Mouse (Mus musculus): ENCODE results near the gene Cep78. TPM values are rescaled to one million over a fixed set of nuclear protein-coding genes. Genes with fewer than 3 reads are reported as not detected.

The Cep78 gene
- polyA plus RNA-seq, 1 experiment from 2014 or later = 61.6 TPM

DNA sequence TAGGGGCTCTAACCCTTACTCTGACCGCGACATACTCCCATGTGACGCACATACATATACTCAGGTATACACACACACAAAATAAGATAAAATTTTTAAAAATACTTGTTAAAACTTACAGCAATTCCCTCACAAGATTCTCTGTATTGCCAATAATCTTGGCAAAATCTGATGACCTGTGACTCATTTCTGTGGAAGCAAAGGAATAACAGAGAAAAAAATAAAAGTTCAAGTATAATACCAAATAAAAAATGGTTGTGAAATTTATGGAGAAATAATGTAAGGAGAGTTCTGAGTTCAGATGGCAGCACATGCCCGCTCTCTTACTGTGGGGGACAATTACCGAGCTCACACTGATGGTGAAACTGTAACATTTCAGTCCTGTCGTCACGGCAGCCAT is 65.5 kb downstream of the Cep78 start:
- Histone ChIP-seq H3K4me1 (peaks cover 17% of the 10 kb centered on the region), H3K4me3 (no peak overlapping the region), H3K36me3 (replicated peaks) (peaks cover 62% of the 10 kb centered on the region), H3K27me3 (replicated peaks; ENCODE audit: low read depth, poor library complexity, severe bottlenecking) (no peaks in the 10 kb centered on the region), H3K27ac (replicated peaks) (no peak overlapping the region), H3K9me3 (no peaks in the 10 kb centered on the region)
- no peak for DNase-seq (ENCODE audit: low spot score)
- 94% methylated on average over 7 of the region's 7 CpGs for WGBS

- no peak for DNase-seq (ENCODE audit: low spot score)
- H3K36me3 ChIP-seq (replicated peaks) = peaks cover 74% of the 10 kb centered on the region
- H3K9me3 ChIP-seq = no peaks in the 10 kb centered on the region
- WGBS = 92% methylated on average over 7 of the region's 7 CpGs
- H3K27ac ChIP-seq (replicated peaks) = no peak overlapping the region
- H3K4me1 ChIP-seq = peaks cover 6% of the 10 kb centered on the region
- no peaks in the 10 kb centered on the region for H3K27me3 ChIP-seq (replicated peaks; ENCODE audit: low read depth, poor library complexity, severe bottlenecking)
- H3K4me3 ChIP-seq = no peak overlapping the region
Observed at GRCm38 (mm10) chr19:15918111-15918510, 66.7 kb downstream of the Cep78 start.

DNA sequence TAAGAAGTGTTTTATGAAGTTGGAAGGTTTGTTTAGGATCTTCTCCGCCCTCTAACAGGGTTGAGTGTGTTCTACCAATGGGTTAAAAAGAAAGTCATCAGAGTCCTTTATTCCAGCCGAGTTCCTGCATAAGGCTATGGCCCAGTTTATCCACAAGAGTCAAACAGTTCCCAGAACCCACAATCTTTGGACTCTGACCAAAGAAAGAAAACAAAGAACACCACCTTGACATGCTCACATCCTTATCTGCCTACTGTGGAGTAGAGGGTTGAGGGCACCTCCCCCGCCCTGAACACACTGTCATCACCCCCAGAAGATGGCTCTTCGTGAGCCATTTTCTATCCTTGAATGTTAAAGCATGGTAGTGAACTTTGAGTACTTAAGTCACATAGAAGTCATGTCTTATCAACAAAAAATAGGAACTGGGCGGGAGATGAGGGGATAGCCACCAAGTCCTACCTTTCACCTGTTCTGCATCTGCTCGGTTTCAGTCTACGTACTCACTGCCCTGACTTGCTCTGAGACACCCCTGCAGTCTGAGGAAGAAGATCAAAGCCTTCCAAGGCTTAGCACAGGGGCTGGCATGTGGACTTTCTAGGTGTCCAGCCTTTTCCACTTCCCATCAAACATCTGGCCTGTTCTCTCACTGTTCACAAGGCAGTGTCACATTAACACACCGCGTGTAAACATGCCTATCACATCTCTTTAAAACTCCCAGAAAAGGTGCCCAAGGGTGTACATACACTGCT is 71.4 kb downstream of the Cep78 start:
- no peak overlapping the region for H3K4me3 ChIP-seq
- no peak overlapping the region for H3K27ac ChIP-seq (replicated peaks)
- WGBS = 91% methylated on average over 9 of the region's 9 CpGs
- DNase-seq (ENCODE audit: low spot score) = no peak
- H3K9me3 ChIP-seq = no peaks in the 10 kb centered on the region
- H3K4me1 ChIP-seq = no peaks in the 10 kb centered on the region
- no peaks in the 10 kb centered on the region for H3K27me3 ChIP-seq (replicated peaks; ENCODE audit: low read depth, poor library complexity, severe bottlenecking)
- H3K36me3 ChIP-seq (replicated peaks) = peaks cover 96% of the 10 kb centered on the region

- Histone ChIP-seq H3K27ac (replicated peaks) (no peak overlapping the region), H3K27me3 (replicated peaks; ENCODE audit: low read depth, poor library complexity, severe bottlenecking) (no peaks in the 10 kb centered on the region), H3K4me3 (no peak overlapping the region), H3K9me3 (no peaks in the 10 kb centered on the region), H3K36me3 (replicated peaks) (peaks cover 96% of the 10 kb centered on the region), H3K4me1 (no peaks in the 10 kb centered on the region)
- 93% methylated on average over 5 of the region's 5 CpGs for WGBS
- no peak for DNase-seq (ENCODE audit: low spot score)
Observed at GRCm38 (mm10) chr19:15911441-15911840, 73.3 kb downstream of the Cep78 start.

DNA sequence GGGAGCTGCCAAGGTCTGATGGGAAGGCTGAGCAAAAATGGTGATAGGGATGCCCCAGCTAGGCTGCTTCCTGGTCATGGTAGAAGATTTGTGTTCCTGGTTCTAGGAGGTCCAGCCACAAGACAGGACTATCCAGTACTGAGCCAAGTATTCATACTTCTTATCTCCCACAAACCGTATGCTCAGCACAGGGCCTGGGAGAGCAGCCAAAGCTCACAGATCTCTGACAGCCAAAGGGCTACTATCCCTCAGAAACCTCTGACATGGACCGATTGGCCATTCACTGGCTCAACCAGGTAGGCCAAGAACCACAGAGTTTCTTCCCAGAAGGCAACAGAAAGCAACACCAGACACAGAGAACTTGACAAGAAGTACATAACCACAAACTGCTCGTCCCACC is 73.8 kb downstream of the Cep78 start:
- Histone ChIP-seq H3K4me1 (no peaks in the 10 kb centered on the region), H3K27me3 (replicated peaks; ENCODE audit: low read depth, poor library complexity, severe bottlenecking) (no peaks in the 10 kb centered on the region), H3K36me3 (replicated peaks) (peaks cover 96% of the 10 kb centered on the region), H3K9me3 (no peaks in the 10 kb centered on the region), H3K27ac (replicated peaks) (no peak overlapping the region), H3K4me3 (no peak overlapping the region)
- DNase-seq (ENCODE audit: low spot score) = no peak
- 92% methylated on average over 3 of the region's 3 CpGs for WGBS

- peaks cover 97% of the 10 kb centered on the region for H3K36me3 ChIP-seq (replicated peaks)
Observed at GRCm38 (mm10) chr19:15910488-15910887, 74.3 kb downstream of the Cep78 start.

DNA sequence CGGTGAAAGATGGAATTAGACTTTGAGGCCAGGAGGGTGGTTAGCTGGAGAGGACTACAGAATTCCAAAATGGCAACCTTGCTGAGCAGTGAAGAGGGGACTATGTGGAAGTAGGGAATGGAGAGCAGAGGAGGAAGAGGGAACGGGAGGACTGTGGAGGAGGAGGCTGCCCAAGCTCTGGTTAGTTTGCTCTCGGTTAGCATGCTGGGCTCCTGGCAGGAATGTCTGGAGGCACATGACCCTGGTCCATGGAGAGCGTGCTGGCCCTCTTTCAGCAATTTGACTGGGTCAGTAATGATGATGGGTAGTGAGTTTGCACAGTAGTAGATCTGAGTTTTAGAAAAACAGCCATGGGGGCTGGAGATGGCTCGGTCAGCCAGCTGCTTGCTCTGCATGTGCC is 76.8 kb downstream of the Cep78 start:
- Histone ChIP-seq H3K36me3 (replicated peaks) (peaks cover 88% of the 10 kb centered on the region), H3K27ac (replicated peaks) (no peak overlapping the region), H3K4me3 (no peak overlapping the region), H3K27me3 (replicated peaks; ENCODE audit: low read depth, poor library complexity, severe bottlenecking) (no peaks in the 10 kb centered on the region), H3K4me1 (peaks cover 12% of the 10 kb centered on the region), H3K9me3 (no peaks in the 10 kb centered on the region)
- 91% methylated on average over 5 of the region's 5 CpGs for WGBS
- no peak for DNase-seq (ENCODE audit: low spot score)

More at GRCm38 (mm10) chr19:15910488-15910887, 74.3 kb downstream of the Cep78 start:
- H3K4me3 ChIP-seq = no peak overlapping the region
- H3K27ac ChIP-seq (replicated peaks) = no peak overlapping the region
- 98% methylated on average over 1 of the region's 1 CpGs for WGBS
- H3K9me3 ChIP-seq = no peaks in the 10 kb centered on the region
- no peaks in the 10 kb centered on the region for H3K27me3 ChIP-seq (replicated peaks; ENCODE audit: low read depth, poor library complexity, severe bottlenecking)
- DNase-seq (ENCODE audit: low spot score) = no peak
- H3K4me1 ChIP-seq = no peaks in the 10 kb centered on the region

Other genes with a start within 250 kb of the Cep78 start
- gene Psat1, start 37.7 kb downstream of the Cep78 start, polyA plus RNA-seq (2016; fragmentation: Nextera tagmentation; extraction: Ambion mirVana) = 116 and 135 TPM in 2 replicates
- 20.2 and 21.4 TPM in 2 replicates for gene Gnaq, start 147.8 kb upstream of the Cep78 start, polyA plus RNA-seq (2016; fragmentation: Nextera tagmentation; extraction: Ambion mirVana)